Mouse (Mus musculus) adrenal gland, postnatal 14 days (tissue): ENCODE measurements around the gene Sh3bgrl2. TPM values are rescaled to one million over a fixed set of nuclear protein-coding genes. Genes with fewer than 3 reads are reported as not detected.

ENCODE experiments used
- DNase-seq: peaks from one replicate; pipeline ENCODE4 v3.0.0; 2021; ENCODE audit warnings: mixed read lengths
- total RNA-seq: library from RNA; stranded (reverse); gene quantifications from 2 replicates; pipeline ENCODE4 v1.2.3, GENCODE M21; 2021

Sh3bgrl2 gene
- total RNA-seq, 1 experiment from 2014 or later, result 21.1 TPM

GRCm38 (mm10) chr9:83560670-83561069 is 12.5 kb downstream of the Sh3bgrl2 start:
- DNase-seq, result no peak

- no peak for DNase-seq
Measured at GRCm38 (mm10) chr9:83562889-83563288, 14.8 kb downstream of the Sh3bgrl2 start.

GRCm38 (mm10) chr9:83563808-83564549 is 15.9 kb downstream of the Sh3bgrl2 start:
- DNase-seq, result no peak

- DNase-seq, result no peak
Measured at GRCm38 (mm10) chr9:83564934-83565652, 17.0 kb downstream of the Sh3bgrl2 start.

GRCm38 (mm10) chr9:83566141-83566540 is 18.0 kb downstream of the Sh3bgrl2 start:
- no peak for DNase-seq

GRCm38 (mm10) chr9:83568125-83568524 is 20.0 kb downstream of the Sh3bgrl2 start:
- no peak for DNase-seq

- no peak for DNase-seq
Measured at GRCm38 (mm10) chr9:83568937-83569336, 20.8 kb downstream of the Sh3bgrl2 start.

GRCm38 (mm10) chr9:83569898-83570297 is 21.8 kb downstream of the Sh3bgrl2 start:
- DNase-seq, result no peak

GRCm38 (mm10) chr9:83571315-83571714 is 23.2 kb downstream of the Sh3bgrl2 start:
- DNase-seq, result no peak

- no peak for DNase-seq
Measured at GRCm38 (mm10) chr9:83572326-83572725, 24.2 kb downstream of the Sh3bgrl2 start.

GRCm38 (mm10) chr9:83572870-83573269 is 24.7 kb downstream of the Sh3bgrl2 start:
- DNase-seq, result no peak

- DNase-seq, result no peak
Measured at GRCm38 (mm10) chr9:83573588-83573987, 25.5 kb downstream of the Sh3bgrl2 start.

- DNase-seq, result no peak
Measured at GRCm38 (mm10) chr9:83575403-83575802, 27.3 kb downstream of the Sh3bgrl2 start.

- no peak for DNase-seq
Measured at GRCm38 (mm10) chr9:83576018-83576688, 28.0 kb downstream of the Sh3bgrl2 start.

GRCm38 (mm10) chr9:83576689-83577057 is 28.5 kb downstream of the Sh3bgrl2 start:
- DNase-seq, result peak; percentile 58

- DNase-seq, result no peak
Measured at GRCm38 (mm10) chr9:83577260-83577659, 29.1 kb downstream of the Sh3bgrl2 start.

GRCm38 (mm10) chr9:83579049-83579448 is 30.9 kb downstream of the Sh3bgrl2 start:
- DNase-seq, result no peak

GRCm38 (mm10) chr9:83582748-83583147 is 34.6 kb downstream of the Sh3bgrl2 start:
- DNase-seq, result no peak

- DNase-seq, result peak; percentile 70
Measured at GRCm38 (mm10) chr9:83586316-83587050, 38.4 kb downstream of the Sh3bgrl2 start.

GRCm38 (mm10) chr9:83587116-83587515 is 39.0 kb downstream of the Sh3bgrl2 start:
- DNase-seq, result no peak

GRCm38 (mm10) chr9:83589063-83589462 is 40.9 kb downstream of the Sh3bgrl2 start:
- DNase-seq, result no peak

GRCm38 (mm10) chr9:83589680-83590467 is 41.7 kb downstream of the Sh3bgrl2 start:
- DNase-seq, result no peak
